Mouse (Mus musculus) liver, embryonic 11.5 days (tissue): Measurements from ENCODE around the gene Fbxl2. TPM values are rescaled to one million over a fixed set of nuclear protein-coding genes. Genes with fewer than 3 reads are reported as not detected.

Experiments
- polyA plus RNA-seq: library from polyadenylated mRNA; unstranded; fragments of >200 nt; fragmentation: Nextera tagmentation; extraction: Ambion mirVana; gene quantifications from 2 replicates; pipeline ENCODE4 v1.2.1, GENCODE M21; 2014

Gene Fbxl2
- polyA plus RNA-seq, 1 experiment from 2014 or later, result 1.8 TPM

Other genes starting within 250 kb of the Fbxl2 start
- 57.4 and 58.5 TPM in 2 replicates for gene Ubp1, start 115.3 kb downstream of the Fbxl2 start, polyA plus RNA-seq
- 0.04 and 0.21 TPM in 2 replicates for gene Susd5, start 10.9 kb upstream of the Fbxl2 start, polyA plus RNA-seq